Mouse (Mus musculus): ENCODE data around the gene Slc25a13.

The Slc25a13 gene

GRCm38 (mm10) chr6:6216507-6217285 lies at the start of gene Slc25a13:
TSS of gene Slc25a13 (minus strand) at chr6:6217173.
- DNase-seq (ENCODE audit: extremely low spot score, low read depth, low spot score): no peak

DNA sequence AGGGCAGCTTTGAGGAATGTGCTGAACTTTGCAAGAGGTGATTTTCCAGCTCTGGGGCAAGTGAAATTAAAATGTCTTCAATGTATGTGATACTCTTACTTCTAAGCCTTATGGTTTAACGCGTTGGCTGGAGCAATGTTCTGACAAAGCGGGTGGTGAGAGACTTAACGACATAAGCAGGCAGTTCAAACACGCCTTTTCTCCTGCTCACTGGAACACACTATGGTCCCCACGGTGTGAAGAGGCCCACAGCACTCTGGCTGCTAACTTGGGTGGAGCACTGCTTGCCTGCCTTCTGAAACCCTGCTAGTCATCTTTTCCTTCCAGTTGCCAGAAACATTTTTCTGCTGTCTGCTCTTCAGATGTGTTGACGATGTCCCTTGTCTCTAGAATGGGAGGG lies 48.8 kb upstream of the Slc25a13 start:
- no peak for DNase-seq (ENCODE audit: extremely low spot score, low read depth, low spot score)

- no peak for DNase-seq (ENCODE audit: extremely low spot score, low read depth, low spot score)
These were observed 46.4 kb upstream of the Slc25a13 start for GRCm38 (mm10) chr6:6263293-6263911.

DNA sequence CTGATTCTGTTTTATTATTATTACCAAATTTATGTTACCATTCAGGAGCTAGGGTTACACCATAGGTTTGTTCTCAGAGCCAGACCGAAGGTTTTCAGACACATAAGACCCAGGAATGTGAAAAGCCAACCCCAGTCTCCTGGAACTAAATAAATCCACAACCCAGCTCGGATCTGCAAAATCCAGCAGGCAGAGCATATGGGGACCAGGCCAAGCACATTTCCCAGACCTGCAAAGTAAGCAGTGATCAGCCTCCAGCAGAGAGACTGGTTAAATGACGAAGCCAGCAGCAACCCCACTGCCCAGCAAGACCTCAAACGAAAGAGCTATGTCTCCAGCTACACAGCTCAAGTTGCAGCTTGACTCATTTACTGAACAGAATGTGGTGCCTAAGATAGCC lies 43.9 kb upstream of the Slc25a13 start:
- no peak for DNase-seq (ENCODE audit: extremely low spot score, low read depth, low spot score)

DNA sequence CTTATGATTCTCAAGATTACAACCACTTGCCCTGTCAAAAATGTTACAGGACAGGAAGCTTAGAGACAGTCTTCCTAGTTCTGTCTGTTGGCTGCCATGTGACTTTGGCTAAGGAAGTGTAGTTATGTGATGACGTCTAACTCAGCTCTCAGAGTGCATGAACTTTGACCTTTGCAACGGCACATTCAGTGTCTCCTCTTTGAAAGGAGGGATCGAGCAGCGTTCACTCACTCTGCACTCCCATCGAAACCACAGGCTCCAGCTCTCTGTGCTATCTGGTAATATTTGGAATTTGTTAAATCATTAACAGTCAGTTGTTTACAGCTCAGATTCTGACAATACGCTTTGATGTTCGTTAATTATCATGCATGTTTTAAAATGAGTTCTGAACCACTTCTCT lies 31.5 kb upstream of the Slc25a13 start:
- DNase-seq (ENCODE audit: extremely low spot score, low read depth, low spot score): no peak

GRCm38 (mm10) chr6:6243828-6244227 lies 26.9 kb upstream of the Slc25a13 start:
- DNase-seq (ENCODE audit: extremely low spot score, low read depth, low spot score): no peak

- DNase-seq (ENCODE audit: extremely low spot score, low read depth, low spot score): no peak
These were observed 25.1 kb upstream of the Slc25a13 start for GRCm38 (mm10) chr6:6242114-6242513.

- DNase-seq (ENCODE audit: extremely low spot score, low read depth, low spot score): no peak
These were observed 19.9 kb upstream of the Slc25a13 start for GRCm38 (mm10) chr6:6236788-6237298.

- DNase-seq (ENCODE audit: extremely low spot score, low read depth, low spot score): no peak
These were observed 13.3 kb upstream of the Slc25a13 start for GRCm38 (mm10) chr6:6230262-6230661.

DNA sequence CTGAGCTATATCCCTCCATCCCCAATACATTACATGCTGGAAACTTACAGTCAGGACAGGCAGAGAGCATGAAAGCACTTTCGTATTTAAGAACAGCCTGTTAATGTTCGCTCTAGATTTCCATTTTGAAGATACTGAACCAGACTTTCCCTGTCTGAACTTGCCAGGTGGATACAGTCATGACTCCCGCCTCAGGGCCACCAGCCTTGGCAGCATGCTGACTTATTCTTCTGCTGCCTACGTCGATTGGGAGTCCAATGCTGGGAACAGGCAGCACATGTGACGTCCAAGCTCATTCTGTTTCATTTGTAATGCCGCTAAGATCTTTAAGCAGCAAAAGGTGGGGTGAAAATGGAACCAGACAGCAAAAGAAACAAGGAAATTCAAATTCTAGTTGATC lies 5.7 kb upstream of the Slc25a13 start:
- no peak for DNase-seq (ENCODE audit: extremely low spot score, low read depth, low spot score)

GRCm38 (mm10) chr6:6220574-6220973 lies 3.6 kb upstream of the Slc25a13 start:
- DNase-seq (ENCODE audit: extremely low spot score, low read depth, low spot score): no peak

GRCm38 (mm10) chr6:6219661-6220370 lies 2.8 kb upstream of the Slc25a13 start:
- no peak for DNase-seq (ENCODE audit: extremely low spot score, low read depth, low spot score)

DNA sequence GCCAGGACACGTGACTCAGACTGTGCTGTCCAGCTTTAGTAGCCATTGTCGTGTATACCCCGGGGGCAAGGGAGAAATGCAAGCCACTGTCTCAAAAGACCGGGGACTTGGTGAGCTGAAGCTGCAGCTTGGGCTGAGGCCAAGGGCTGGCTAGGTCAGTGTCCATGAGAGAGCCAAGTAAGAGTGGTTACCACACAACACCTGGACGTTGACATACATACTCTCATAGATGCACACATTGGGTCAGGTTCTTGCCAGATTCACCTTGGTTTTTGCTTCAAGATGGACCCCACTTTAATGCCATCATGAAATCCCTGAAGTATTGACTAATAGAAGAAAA lies 283 bp upstream of the Slc25a13 start:
- no peak for DNase-seq (ENCODE audit: extremely low spot score, low read depth, low spot score)

- no peak for DNase-seq (ENCODE audit: extremely low spot score, low read depth, low spot score)
These were observed 860 bp downstream of the Slc25a13 start for GRCm38 (mm10) chr6:6216120-6216506.

DNA sequence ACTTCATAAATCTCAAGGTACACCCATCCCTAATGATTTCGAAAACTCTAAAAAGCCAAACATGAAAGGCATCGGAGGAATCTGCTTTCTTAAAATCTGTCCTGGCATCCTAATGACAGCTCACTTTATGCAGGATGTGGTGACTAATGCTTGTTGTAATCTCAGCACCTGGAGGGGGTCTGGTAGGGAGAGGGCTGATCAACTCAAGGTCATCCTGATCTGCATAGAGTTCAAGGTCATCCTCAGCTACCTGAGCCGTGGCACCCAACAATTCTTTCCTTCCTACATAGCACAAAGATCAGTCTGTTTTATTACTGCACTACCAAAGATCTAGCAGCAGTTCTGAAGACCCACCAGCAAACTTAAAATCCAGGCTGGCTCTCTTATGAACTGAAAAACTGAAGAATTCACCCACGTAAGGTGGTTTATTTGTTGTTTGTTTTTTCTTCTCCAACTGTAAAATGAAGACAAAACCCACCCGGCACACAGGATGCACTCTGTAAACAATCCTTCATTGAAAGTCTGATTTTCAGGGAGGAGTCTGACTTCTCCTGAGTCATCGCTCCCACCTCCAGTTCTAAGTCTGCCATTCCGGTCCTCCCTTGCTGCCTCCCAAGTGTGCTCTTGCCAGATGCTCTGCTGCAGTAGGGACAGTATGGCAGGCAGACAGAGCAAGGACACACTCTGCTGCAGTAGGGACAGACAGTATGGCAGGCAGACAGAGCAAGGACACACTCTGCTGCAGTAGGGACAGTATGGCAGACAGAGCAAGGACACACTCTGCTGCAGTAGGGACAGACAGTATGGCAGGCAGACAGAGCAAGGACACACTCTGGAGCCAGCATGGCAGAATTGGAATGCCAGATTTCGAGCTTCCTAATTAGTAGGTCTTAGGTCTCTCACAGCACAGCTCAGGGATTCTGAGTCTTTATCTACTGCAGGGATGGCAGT lies 4.3 kb downstream of the Slc25a13 start:
- DNase-seq (ENCODE audit: extremely low spot score, low read depth, low spot score): no peak

DNA sequence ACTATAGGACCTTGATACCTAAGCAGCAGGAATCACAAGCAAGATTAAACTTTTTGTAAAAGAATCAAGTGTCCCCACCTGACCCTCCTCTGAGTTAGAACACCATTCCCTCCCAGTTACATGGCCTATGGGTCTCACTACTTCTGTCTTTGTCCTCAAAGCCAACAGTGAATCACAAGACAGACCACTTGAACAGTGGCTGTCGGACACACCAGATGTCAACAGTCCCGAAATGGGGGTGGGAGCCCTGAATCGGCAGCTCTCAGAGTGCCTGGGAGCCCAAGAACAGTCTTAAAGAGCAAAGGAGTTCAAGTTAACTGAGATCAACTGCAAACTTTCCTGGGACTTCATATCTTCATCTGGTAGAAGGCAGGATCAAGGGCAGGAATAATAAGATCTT lies 5.0 kb downstream of the Slc25a13 start:
- DNase-seq (ENCODE audit: extremely low spot score, low read depth, low spot score): no peak

DNA sequence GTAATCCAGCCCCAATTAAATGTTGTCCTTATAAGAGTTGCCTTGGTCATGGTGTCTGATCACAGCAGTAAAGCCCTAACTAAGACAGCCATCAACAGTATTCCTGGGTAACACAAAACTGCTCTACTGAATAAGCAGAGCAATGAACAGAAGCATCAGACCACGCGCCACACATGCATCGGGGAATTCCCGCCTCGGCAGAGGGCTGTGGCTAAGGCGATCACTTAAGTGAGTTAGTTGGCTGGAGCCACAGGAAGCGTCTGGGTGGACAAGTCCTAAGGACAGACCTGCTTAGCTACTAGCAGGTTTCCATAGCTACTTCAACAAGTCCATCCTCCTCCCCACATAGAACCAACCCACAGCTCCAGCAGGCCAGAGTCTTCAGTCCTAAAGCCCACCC lies 6.3 kb downstream of the Slc25a13 start:
- DNase-seq (ENCODE audit: extremely low spot score, low read depth, low spot score): no peak

- DNase-seq (ENCODE audit: extremely low spot score, low read depth, low spot score): no peak
These were observed 8.5 kb downstream of the Slc25a13 start for GRCm38 (mm10) chr6:6208351-6209059.

- no peak for DNase-seq (ENCODE audit: extremely low spot score, low read depth, low spot score)
These were observed 9.1 kb downstream of the Slc25a13 start for GRCm38 (mm10) chr6:6207836-6208235.

- no peak for DNase-seq (ENCODE audit: extremely low spot score, low read depth, low spot score)
These were observed 9.6 kb downstream of the Slc25a13 start for GRCm38 (mm10) chr6:6207395-6207794.
